Mouse (Mus musculus): ENCODE measurements around the gene Mstn. TPM values are rescaled to one million over a fixed set of nuclear protein-coding genes. Genes with fewer than 3 reads are reported as not detected.

The Mstn gene
- total RNA-seq, 2 experiments from 2014 or later: 0.59 to 0.70 TPM

GRCm38 (mm10) chr1:53093180-53093579 lies 31.7 kb downstream of the Mstn start:
- DNase-seq (ENCODE audit: low spot score in 2 of 2): no peak

GRCm38 (mm10) chr1:53110561-53110960 lies 49.1 kb downstream of the Mstn start:
- no peak for DNase-seq (ENCODE audit: low spot score in 2 of 2)

Other genes with a start within 250 kb of the Mstn start
- gene Inpp1, start 244.0 kb upstream of the Mstn start, total RNA-seq (2021): 10 to 100 TPM; 26.1 to 26.3 TPM
- gene Hibch, start 216.7 kb upstream of the Mstn start, total RNA-seq (2021): 10 to 100 TPM; 46.3 to 53.0 TPM
- 1 to 10 TPM; 1.1 to 2.1 TPM for gene 1700019D03Rik, start 41.5 kb upstream of the Mstn start, total RNA-seq (2021)
- gene 1700019A02Rik, start 126.0 kb downstream of the Mstn start, total RNA-seq (2021): not detected
- 10 to 100 TPM; 10.4 to 12.5 TPM for gene Pms1, start 235.4 kb downstream of the Mstn start, total RNA-seq (2021)
- 10 to 100 TPM; 17.6 to 18.5 TPM for gene Ormdl1, start 235.5 kb downstream of the Mstn start, total RNA-seq (2021)
- gene Gm28778, start 235.5 kb downstream of the Mstn start, total RNA-seq (2021): not detected

Measured in adrenal gland, postnatal 4 days (tissue).